ENCODE assay signal across 9 mouse cellular contexts in the genomic region with DNA sequence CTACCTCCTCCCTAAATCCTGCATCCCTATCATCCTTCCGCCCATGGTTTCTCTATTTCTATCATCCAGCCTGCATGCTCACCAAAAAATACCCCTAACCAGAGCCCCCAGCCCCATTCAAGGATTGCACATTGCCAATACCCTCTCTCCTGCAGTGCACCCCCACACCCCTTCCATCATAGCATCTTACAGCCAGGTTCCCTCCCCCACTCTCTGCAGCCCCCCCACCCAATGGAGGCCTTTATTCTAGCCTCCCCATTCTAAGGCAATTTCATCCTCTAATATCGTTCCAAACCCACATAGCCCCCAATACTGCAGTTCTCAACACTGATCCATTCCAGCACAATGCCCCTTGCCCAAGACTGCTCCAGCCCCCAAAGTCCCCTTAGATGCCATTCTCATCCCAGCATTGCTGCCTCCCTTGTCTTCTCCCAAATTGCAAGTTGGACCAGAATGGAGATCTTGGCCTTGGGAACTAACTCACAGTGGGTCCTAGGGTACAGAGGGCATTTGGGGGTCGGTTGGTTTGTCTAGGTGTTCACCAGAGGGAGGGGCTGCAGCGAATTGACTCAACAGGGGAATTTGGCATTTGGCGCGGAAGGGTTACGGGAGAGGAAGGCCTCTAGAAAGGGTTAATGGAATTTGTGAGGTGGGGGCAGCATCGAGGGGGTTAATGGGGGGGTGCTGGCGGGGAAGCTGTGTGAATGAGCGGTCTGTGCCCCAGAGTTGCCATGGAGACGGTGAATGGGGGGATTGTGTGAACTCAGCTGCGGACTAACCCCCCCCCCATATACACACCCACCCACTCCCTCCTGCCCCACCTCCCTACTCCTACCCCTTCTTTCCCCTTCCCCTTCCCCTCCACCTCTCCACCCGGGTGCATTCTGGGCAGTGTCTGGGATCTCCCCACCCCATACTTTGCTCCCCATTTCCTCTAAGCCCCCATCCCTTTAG. TPM values are rescaled to one million over a fixed set of nuclear protein-coding genes. Genes with fewer than 3 reads are reported as not detected.
DNase-seq lines count a peak whose midpoint lies in the region; ATAC-seq lines count a peak whose summit lies in the region.
"Had no signal": no experiment of that assay in that cellular context is flagged by ENCODE, and none has a peak within 500 bp of the region (broad histone marks: within the 10 kb centered on the region; RNA-seq: fewer than 3 reads in every experiment).

No protein-coding gene starts in this region.

- no peaks in the 10 kb centered on the region for H3K27me3 ChIP-seq in heart, embryonic 14.5 days (ENCODE audit: control insufficient read depth, insufficient read depth, low read length)
- H3K27me3 ChIP-seq in midbrain, embryonic 13.5 days, result no peaks in the 10 kb centered on the region

- H3K9ac ChIP-seq in heart, embryonic 14.5 days (ENCODE audit: low read length), result peak overlapping the region; percentile 61; the same call in 1 of the 2 replicates
- peak overlapping the region; percentile 77 for H3K9ac ChIP-seq in midbrain, embryonic 13.5 days (replicated peaks)

- 39% methylated on average over 11 of the region's 13 CpGs for WGBS in heart, embryonic 14.5 days
- 31% methylated on average over 11 of the region's 13 CpGs for WGBS in midbrain, embryonic 13.5 days

- no peaks in the 10 kb centered on the region for H3K9me3 ChIP-seq in heart, embryonic 14.5 days (ENCODE audit: control insufficient read depth, low read length)
- no peaks in the 10 kb centered on the region for H3K9me3 ChIP-seq in midbrain, embryonic 13.5 days
- H3K9me3 ChIP-seq: G1E had no signal

- H3K36me3 ChIP-seq in heart, embryonic 14.5 days (ENCODE audit: control insufficient read depth, insufficient read depth, low read length), result peaks cover 28% of the 10 kb centered on the region
- H3K36me3 ChIP-seq in midbrain, embryonic 13.5 days, result peaks cover 22% of the 10 kb centered on the region

- H3K4me3 ChIP-seq in heart, embryonic 14.5 days (ENCODE audit: control insufficient read depth in 1 of 2, insufficient read depth in 1 of 2, low read depth in 1 of 2, low read length in 2 of 2), result peak overlapping the region; percentile 32 to 40
- peak overlapping the region; percentile 56 for H3K4me3 ChIP-seq in midbrain, embryonic 13.5 days (replicated peaks)

- peak overlapping the region; percentile 61 for H3K4me2 ChIP-seq in heart, embryonic 14.5 days (ENCODE audit: low read length)
- H3K4me2 ChIP-seq in midbrain, embryonic 13.5 days (replicated peaks), result peak overlapping the region; percentile 59

- no peak for ATAC-seq in heart, embryonic 14.5 days (ENCODE audit: insufficient number of reproducible peaks, insufficient read depth, low FRiP score, low read depth)
- ATAC-seq in midbrain, embryonic 13.5 days, result peak; percentile 75

- H3K27ac ChIP-seq in heart, embryonic 14.5 days (replicated peaks in 1 of 2; ENCODE audit: control insufficient read depth in 1 of 2, insufficient read depth in 1 of 2, low read depth in 2 of 2, low read length in 2 of 2), result no peak overlapping the region
- H3K27ac ChIP-seq in midbrain, embryonic 13.5 days, result peak overlapping the region; percentile 83

- no peaks in the 10 kb centered on the region; a peak in 2 of 4 replicates for H3K4me1 ChIP-seq in heart, embryonic 14.5 days (ENCODE audit: control insufficient read depth in 2 of 2, insufficient read depth in 2 of 2, low read length in 2 of 2)
- peaks cover 40% of the 10 kb centered on the region for H3K4me1 ChIP-seq in midbrain, embryonic 13.5 days (replicated peaks)

- DNase-seq in heart, postnatal 25 days (ENCODE audit: low spot score), result no peak
- peak; percentile 67 for DNase-seq in brain, adult 2 months (ENCODE audit: low read depth, low spot score)
- DNase-seq in forelimb bud, embryonic 11.5 days (ENCODE audit: low read depth, low spot score), result peak; percentile 51
- DNase-seq in urinary bladder, postnatal 14 days (ENCODE audit: low spot score), result no peak
- no peak for DNase-seq in thymus, adult 18-20 months
- no peak for DNase-seq in gastrocnemius, postnatal 14 days

- intact Hi-C loops in heart, postnatal 25 days (cut with DNase I), result no loop called here
- intact Hi-C loops in gastrocnemius, postnatal 14 days (cut with DNase I; ENCODE audit: low total_unique reads), result no loop called here

RNA-seq across cellular contexts. Expression of a gene that starts 0.8 kb away (rescaled TPM):
- polyA plus RNA-seq in heart, embryonic 14.5 days (2014; fragmentation: Nextera tagmentation; extraction: Ambion mirVana), result 2.5 and 2.9 TPM in 2 replicates
- total RNA-seq in heart, postnatal 25 days (2021), result under 1 TPM; 0.59 to 0.91 TPM
- 55.1 and 56.6 TPM in 2 replicates for polyA plus RNA-seq in midbrain, embryonic 13.5 days (2015; fragmentation: Nextera tagmentation; extraction: Ambion mirVana)
- total RNA-seq in gastrocnemius, postnatal 14 days (2021), result under 1 TPM; 0.18 to 0.66 TPM

RNA-seq across cellular contexts. Expression of a gene that starts 25.9 kb away (rescaled TPM):
- polyA plus RNA-seq in heart, embryonic 14.5 days (2014; fragmentation: Nextera tagmentation; extraction: Ambion mirVana), result 25.9 and 29.2 TPM in 2 replicates
- 10 to 100 TPM; 20.1 to 22.6 TPM for total RNA-seq in heart, postnatal 25 days (2021)
- polyA plus RNA-seq in midbrain, embryonic 13.5 days (2015; fragmentation: Nextera tagmentation; extraction: Ambion mirVana), result 25.6 and 33.9 TPM in 2 replicates
- total RNA-seq in gastrocnemius, postnatal 14 days (2021), result 10 to 100 TPM; 15.0 to 19.7 TPM

RNA-seq across cellular contexts. Expression of a gene that starts 30.9 kb away (rescaled TPM):
- polyA plus RNA-seq in heart, embryonic 14.5 days (2014; fragmentation: Nextera tagmentation; extraction: Ambion mirVana), result not detected in 2 replicates
- not detected for total RNA-seq in heart, postnatal 25 days (2021)
- polyA plus RNA-seq in midbrain, embryonic 13.5 days (2015; fragmentation: Nextera tagmentation; extraction: Ambion mirVana), result not detected in 2 replicates
- total RNA-seq in gastrocnemius, postnatal 14 days (2021), result not detected
- total RNA-seq: G1E had no signal
- polyA plus RNA-seq: G1E had no signal

RNA-seq across cellular contexts. Expression of a gene that starts 31.7 kb away (rescaled TPM):
- 16.7 and 18.0 TPM in 2 replicates for polyA plus RNA-seq in heart, embryonic 14.5 days (2014; fragmentation: Nextera tagmentation; extraction: Ambion mirVana)
- total RNA-seq in heart, postnatal 25 days (2021), result 10 to 100 TPM in 1 of 2 experiments, 1 to 10 TPM in 1; 8.2 to 10.0 TPM
- 4.1 and 5.2 TPM in 2 replicates for polyA plus RNA-seq in midbrain, embryonic 13.5 days (2015; fragmentation: Nextera tagmentation; extraction: Ambion mirVana)
- 1 to 10 TPM; 5.2 to 7.1 TPM for total RNA-seq in gastrocnemius, postnatal 14 days (2021)

RNA-seq across cellular contexts. Expression of a gene that starts 36.0 kb away (rescaled TPM):
- polyA plus RNA-seq in heart, embryonic 14.5 days (2014; fragmentation: Nextera tagmentation; extraction: Ambion mirVana), result not detected in 2 replicates
- not detected for total RNA-seq in heart, postnatal 25 days (2021)
- not detected in 2 replicates for polyA plus RNA-seq in midbrain, embryonic 13.5 days (2015; fragmentation: Nextera tagmentation; extraction: Ambion mirVana)
- not detected for total RNA-seq in gastrocnemius, postnatal 14 days (2021)
- total RNA-seq: G1E had no signal
- polyA plus RNA-seq: G1E had no signal

Comparison
In these comparisons a context has a peak if more than half of its experiments do, and no peak if none do; other contexts are left out.
1. DNase-seq: peak in brain, adult 2 months (single experiment) and forelimb bud, embryonic 11.5 days (single experiment); none in heart, postnatal 25 days (single experiment), urinary bladder, postnatal 14 days (single experiment), thymus, adult 18-20 months (0 of 2) and gastrocnemius, postnatal 14 days (single experiment).